Comparison of ENCODE assay signal across 14 mouse cellular contexts in the genomic region with DNA sequence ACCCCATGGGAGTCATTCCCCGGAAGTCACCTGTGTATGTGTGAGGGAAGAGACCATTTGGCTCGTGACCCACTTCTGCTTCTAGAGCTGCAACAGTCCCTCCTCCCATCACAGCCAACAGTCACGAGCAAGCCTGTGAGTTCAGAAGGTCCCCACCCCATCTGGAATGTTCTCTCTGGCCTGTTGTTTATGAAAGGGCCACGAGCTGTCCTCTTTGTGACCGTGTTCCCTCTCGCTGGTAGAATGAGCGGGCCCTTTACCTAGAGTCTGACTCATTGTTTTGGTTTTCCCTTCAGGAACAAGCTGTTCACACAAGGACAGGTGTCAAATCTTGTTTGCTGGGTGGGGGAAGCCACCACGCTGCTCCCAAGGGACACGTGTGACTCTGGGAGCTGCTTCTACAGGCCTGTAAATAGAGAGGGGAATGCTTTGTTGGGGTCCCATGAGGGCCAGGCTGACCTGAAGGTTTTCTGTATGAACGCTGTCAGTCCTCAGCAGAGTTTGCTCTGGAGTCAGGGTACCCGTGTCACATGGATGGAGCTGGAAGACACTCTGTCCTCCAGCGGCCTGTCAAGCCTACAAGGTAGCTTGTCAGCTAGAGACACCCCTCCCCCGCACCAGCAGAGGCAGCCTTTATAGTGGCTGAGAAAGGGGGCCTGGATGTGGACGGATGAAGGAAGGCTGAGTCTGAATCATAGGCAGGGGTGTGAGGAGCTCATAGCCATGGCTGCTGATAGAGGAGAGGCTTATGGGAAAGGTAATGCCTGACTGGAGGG. TPM values are rescaled to one million over a fixed set of nuclear protein-coding genes. Genes with fewer than 3 reads are reported as not detected.
DNase-seq lines count a peak whose midpoint lies in the region; ATAC-seq and TF ChIP-seq lines count a peak whose summit lies in the region.
"Had no signal": no experiment of that assay in that cellular context is flagged by ENCODE, and none has a peak within 500 bp of the region (broad histone marks: within the 10 kb centered on the region; RNA-seq: fewer than 3 reads in every experiment).

No protein-coding gene starts in this region.

- H3K27me3 ChIP-seq in heart, postnatal 0 days (ENCODE audit: control insufficient read depth, insufficient read depth, low read length), result 0 out of 2 replicates have a peak, but pooled peaks cover 5% of the 10 kb centered on the region
- peaks cover 35% of the 10 kb centered on the region for H3K27me3 ChIP-seq in limb, embryonic 10.5 days (ENCODE audit: low read depth, poor library complexity, severe bottlenecking)
- peaks cover 10% of the 10 kb centered on the region for H3K27me3 ChIP-seq in stomach, embryonic 15.5 days (replicated peaks)
- H3K27me3 ChIP-seq: Patski had no signal

- no peaks in the 10 kb centered on the region for H3K36me3 ChIP-seq in heart, postnatal 0 days (replicated peaks; ENCODE audit: control insufficient read depth, insufficient read depth, low read length)
- H3K36me3 ChIP-seq in limb, embryonic 10.5 days, result no peaks in the 10 kb centered on the region
- no peaks in the 10 kb centered on the region for H3K36me3 ChIP-seq in stomach, embryonic 15.5 days
- H3K36me3 ChIP-seq: forebrain, embryonic 15.5 days had no signal

- H3K9me3 ChIP-seq in heart, postnatal 0 days (replicated peaks; ENCODE audit: control insufficient read depth, low read length), result no peaks in the 10 kb centered on the region
- H3K9me3 ChIP-seq in limb, embryonic 10.5 days (replicated peaks), result no peaks in the 10 kb centered on the region
- no peaks in the 10 kb centered on the region for H3K9me3 ChIP-seq in stomach, embryonic 15.5 days
- H3K9me3 ChIP-seq: forebrain, embryonic 15.5 days had no signal

- ATAC-seq in heart, postnatal 0 days (ENCODE audit: insufficient read depth, low read depth), result peak; percentile 47; the same call in 1 of the 2 replicates
- 0 out of 2 replicates have a peak, but pooled peaks have one; percentile 56 for ATAC-seq in stomach, embryonic 15.5 days (ENCODE audit: insufficient read depth, low FRiP score, low read depth)
- ATAC-seq: forebrain, embryonic 15.5 days; Patski had no signal

- no peak overlapping the region for H3K4me3 ChIP-seq in heart, postnatal 0 days (ENCODE audit: low read depth, low read length)
- H3K4me3 ChIP-seq in limb, embryonic 10.5 days, result no peak overlapping the region
- no peak overlapping the region for H3K4me3 ChIP-seq in stomach, embryonic 15.5 days (replicated peaks)
- H3K4me3 ChIP-seq: forebrain, embryonic 15.5 days; megakaryocyte, embryonic 14.5 days had no signal

- H3K4me1 ChIP-seq in heart, postnatal 0 days (ENCODE audit: control insufficient read depth, insufficient read depth), result no peaks in the 10 kb centered on the region
- peaks cover 20% of the 10 kb centered on the region for H3K4me1 ChIP-seq in limb, embryonic 10.5 days
- 0 out of 2 replicates have a peak, but pooled peaks cover 6% of the 10 kb centered on the region for H3K4me1 ChIP-seq in stomach, embryonic 15.5 days

- H3K9ac ChIP-seq in heart, postnatal 0 days (replicated peaks; ENCODE audit: low read depth, low read length), result no peak overlapping the region
- no peak overlapping the region for H3K9ac ChIP-seq in stomach, embryonic 15.5 days
- H3K9ac ChIP-seq: forebrain, embryonic 15.5 days; liver, embryonic 14.5 days had no signal

- H3K27ac ChIP-seq in heart, postnatal 0 days (ENCODE audit: low read depth), result no peak overlapping the region
- H3K27ac ChIP-seq in limb, embryonic 10.5 days, result peak overlapping the region; percentile 1; the same call in 1 of the 2 replicates
- H3K27ac ChIP-seq in stomach, embryonic 15.5 days, result no peak overlapping the region
- H3K27ac ChIP-seq: forebrain, embryonic 15.5 days; liver, embryonic 14.5 days had no signal

- no peak for TF ChIP-seq CTCF in heart, postnatal 0 days (IDR thresholded peaks at IDR 0.05; ENCODE audit: low read depth)

- DNase-seq in heart, postnatal 0 days (ENCODE audit: low spot score), result no peak
- no peak for DNase-seq in heart, adult 8-10 months (ENCODE audit: low spot score)
- peak; percentile 66 for DNase-seq in lung, postnatal 25 days (ENCODE audit: low spot score)
- DNase-seq in lung, postnatal 14 days, result no peak
- no peak for DNase-seq in limb, embryonic 10.5 days (ENCODE audit: low spot score)
- DNase-seq in embryo, embryonic 9.5 days (ENCODE audit: extremely low spot score), result no peak
- DNase-seq: cerebellum, adult 2 months; gastrocnemius, postnatal 10 days; kidney, adult 9 months had no signal

- peak; percentile 48; the same call in 1 of the 2 replicates for TF ChIP-seq EP300 in heart, postnatal 0 days (IDR thresholded peaks at IDR 0.05; ENCODE audit: low read depth)

- WGBS in heart, postnatal 0 days, result 48% methylated on average over 14 of the region's 14 CpGs
- WGBS in limb, embryonic 10.5 days, result 64% methylated on average over 14 of the region's 14 CpGs
- WGBS in stomach, embryonic 15.5 days, result 45% methylated on average over 14 of the region's 14 CpGs

- no peak overlapping the region for H3K4me2 ChIP-seq in heart, postnatal 0 days (ENCODE audit: low read depth, low read length)
- no peak overlapping the region for H3K4me2 ChIP-seq in stomach, embryonic 15.5 days
- H3K4me2 ChIP-seq: forebrain, embryonic 15.5 days had no signal

RNA-seq across cellular contexts. Expression of a gene that starts 39.5 kb away (rescaled TPM):
- 3.0 and 9.8 TPM in 2 replicates for total RNA-seq in heart, postnatal 0 days (2014; rRNA removed; ENCODE audit: low replicate concordance)
- 13.3 and 15.1 TPM in 2 replicates for polyA plus RNA-seq in heart, postnatal 0 days (2015; fragmentation: Nextera tagmentation; extraction: Ambion mirVana)
- 10 to 100 TPM; 19.9 to 28.9 (median 23.1) TPM for total RNA-seq in heart, adult 8-10 months (2022)
- 24.5 and 25.4 TPM in 2 replicates for polyA plus RNA-seq in limb, embryonic 10.5 days (2016; fragmentation: Nextera tagmentation; extraction: Ambion mirVana)
- polyA plus RNA-seq in stomach, embryonic 15.5 days (2015; fragmentation: Nextera tagmentation; extraction: Ambion mirVana), result 10.4 and 10.6 TPM in 2 replicates
